In the genomic region with DNA sequence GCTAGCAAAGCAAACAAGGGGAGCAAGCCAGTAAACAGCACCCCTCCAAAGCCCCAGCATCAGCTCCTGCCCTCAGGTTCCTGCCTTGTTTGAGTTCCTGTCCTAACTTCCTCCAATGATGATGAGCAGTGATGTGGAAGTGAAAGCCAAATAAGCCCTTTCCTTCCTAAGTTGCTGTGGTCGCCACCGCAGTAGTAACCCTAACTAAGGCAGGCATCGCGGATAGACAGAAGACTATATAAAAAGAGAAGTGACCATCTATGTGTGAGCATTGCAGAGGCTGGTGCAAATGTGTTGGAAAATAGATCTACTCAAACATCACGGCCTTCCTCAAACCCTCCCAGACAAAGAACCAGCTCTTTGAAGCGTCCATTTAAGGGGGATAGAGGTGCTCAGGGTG, we compare ENCODE assay signal across 17 mouse cellular contexts.
"Had no signal": no experiment of that assay in that cellular context is flagged by ENCODE, and none has a peak within 500 bp of the region (broad histone marks: within the 10 kb centered on the region; RNA-seq: fewer than 3 reads in every experiment).

No protein-coding gene starts in this region.

- H3K27ac ChIP-seq: liver, embryonic 14.5 days; macrophage; midbrain, embryonic 12.5 days; neural tube, embryonic 12.5 days; stomach, embryonic 15.5 days; stomach, postnatal 0 days had no signal

- H3K4me2 ChIP-seq: lung, embryonic 14.5 days; midbrain, embryonic 12.5 days; neural tube, embryonic 12.5 days; stomach, embryonic 15.5 days had no signal

- H3K36me3 ChIP-seq: midbrain, embryonic 12.5 days; stomach, embryonic 15.5 days had no signal

- H3K4me3 ChIP-seq: megakaryocyte, embryonic 14.5 days; midbrain, embryonic 12.5 days; neural tube, embryonic 12.5 days; stomach, embryonic 15.5 days had no signal

- DNase-seq: lung, adult 18-20 months; lung, embryonic 14.5 days; lung, postnatal 14 days; lung, postnatal 36 days; midbrain, embryonic 14.5 days; right cerebral cortex, postnatal 14 days; thymus, adult 2 months; thymus, postnatal 25 days; thymus, postnatal 4 days had no signal

- H3K9me3 ChIP-seq: midbrain, embryonic 12.5 days; neural tube, embryonic 12.5 days; stomach, embryonic 15.5 days had no signal

- H3K27me3 ChIP-seq: megakaryocyte, embryonic 14.5 days; midbrain, embryonic 12.5 days; neural tube, embryonic 12.5 days; stomach, embryonic 15.5 days had no signal

- H3K4me1 ChIP-seq: megakaryocyte, embryonic 14.5 days; midbrain, embryonic 12.5 days; neural tube, embryonic 12.5 days; stomach, embryonic 15.5 days had no signal

- ATAC-seq: midbrain, embryonic 16.5 days had no signal

- H3K9ac ChIP-seq: liver, embryonic 14.5 days; lung, embryonic 14.5 days; midbrain, embryonic 12.5 days; neural tube, embryonic 12.5 days; stomach, embryonic 15.5 days had no signal
